Mouse (Mus musculus) cerebellum, postnatal 36 days (tissue): ENCODE measurements around the gene Tspan3.

Source experiments
- DNase-seq, 2 experiments: peaks; one replicate each; pipeline ENCODE4 v3.0.0; 2021 to 2022; ENCODE audit warnings: mixed read lengths in 2 of 2

Gene Tspan3

GRCm38 (mm10) chr9:56165377-56165776 lies at the start of gene Tspan3:
Tspan3 (minus strand) TSS chr9:56165477.
- no peak for DNase-seq

GRCm38 (mm10) chr9:56213451-56214291 lies 48.4 kb upstream of the Tspan3 start:
- peak; percentile 47 to 68 for DNase-seq

GRCm38 (mm10) chr9:56208817-56209216 lies 43.5 kb upstream of the Tspan3 start:
- DNase-seq, result no peak

- no peak for DNase-seq
These were observed 42.2 kb upstream of the Tspan3 start for GRCm38 (mm10) chr9:56207516-56207915.

- DNase-seq, result no peak
These were observed 41.8 kb upstream of the Tspan3 start for GRCm38 (mm10) chr9:56207083-56207482.

- no peak for DNase-seq
These were observed 40.1 kb upstream of the Tspan3 start for GRCm38 (mm10) chr9:56205336-56205735.

GRCm38 (mm10) chr9:56204316-56204715 lies 39.0 kb upstream of the Tspan3 start:
- DNase-seq, result no peak

GRCm38 (mm10) chr9:56200645-56201314 lies 35.5 kb upstream of the Tspan3 start:
- peak; percentile 87 for DNase-seq

GRCm38 (mm10) chr9:56200200-56200599 lies 34.9 kb upstream of the Tspan3 start:
- no peak for DNase-seq

GRCm38 (mm10) chr9:56196921-56197320 lies 31.6 kb upstream of the Tspan3 start:
- DNase-seq, result no peak

GRCm38 (mm10) chr9:56195193-56195592 lies 29.9 kb upstream of the Tspan3 start:
- no peak for DNase-seq

GRCm38 (mm10) chr9:56191498-56192455 lies 26.5 kb upstream of the Tspan3 start:
- no peak for DNase-seq

- no peak for DNase-seq
These were observed 15.0 kb upstream of the Tspan3 start for GRCm38 (mm10) chr9:56180118-56180781.

GRCm38 (mm10) chr9:56179416-56180117 lies 14.3 kb upstream of the Tspan3 start:
- DNase-seq, result no peak

- no peak for DNase-seq
These were observed 12.1 kb upstream of the Tspan3 start for GRCm38 (mm10) chr9:56177354-56177753.

- no peak for DNase-seq
These were observed 10.0 kb upstream of the Tspan3 start for GRCm38 (mm10) chr9:56175316-56175715.

GRCm38 (mm10) chr9:56167690-56168089 lies 2.4 kb upstream of the Tspan3 start:
- DNase-seq, result no peak

GRCm38 (mm10) chr9:56166161-56166560 lies 884 bp upstream of the Tspan3 start:
- no peak for DNase-seq

GRCm38 (mm10) chr9:56160341-56161141 lies 4.7 kb downstream of the Tspan3 start:
- DNase-seq, result peak; percentile 88 to 90

- DNase-seq, result no peak
These were observed 5.8 kb downstream of the Tspan3 start for GRCm38 (mm10) chr9:56159456-56159855.

- no peak for DNase-seq
These were observed 7.2 kb downstream of the Tspan3 start for GRCm38 (mm10) chr9:56158077-56158476.
